Mouse (Mus musculus) cortical plate, adult 2 months (tissue): ENCODE results near the gene Inafm2. TPM values are rescaled to one million over a fixed set of nuclear protein-coding genes. Genes with fewer than 3 reads are reported as not detected.

Source experiments
- H3K27ac ChIP-seq: fragments of 200-500 bp; 2 replicates; pipeline ENCODE4 v1.5.1; 2012; ENCODE audit warnings: low read length, control low read depth, inconsistent platforms; ENCODE audit not compliant: insufficient read depth
- H3K4me1 ChIP-seq: fragments of 200-500 bp; 2 replicates; pipeline ENCODE4 v1.6.1; 2011; ENCODE audit warnings: low read length; ENCODE audit not compliant: control insufficient read depth, insufficient read depth
- H3K4me3 ChIP-seq: fragments of 200-500 bp; 2 replicates; pipeline ENCODE4 v1.5.1; 2011; ENCODE audit warnings: mild to moderate bottlenecking, low read length, control low read depth; ENCODE audit not compliant: insufficient read depth
- CTCF ChIP-seq: fragments of 200-500 bp; IDR thresholded peaks from 2 replicates; pipeline ENCODE4 v1.5.1; 2011; ENCODE audit warnings: mild to moderate bottlenecking, control low read depth, low read length; ENCODE audit not compliant: insufficient read depth; ENCODE audit errors: extremely low read depth
- POLR2A ChIP-seq: fragments of 200-500 bp; IDR thresholded peaks from 2 replicates; pipeline ENCODE4 v1.6.1; 2011; ENCODE audit warnings: mild to moderate bottlenecking, low read length, control low read depth; ENCODE audit not compliant: insufficient read depth; ENCODE audit errors: extremely low read depth
- polyA plus RNA-seq: library from polyadenylated mRNA; depleted of rRNA; stranded (reverse); fragments of >200 nt; gene quantifications from 2 replicates; pipeline ENCODE4 v1.2.3, GENCODE M21; 2012

Gene Inafm2
- polyA plus RNA-seq, 1 experiment = 22.4 TPM

DNA sequence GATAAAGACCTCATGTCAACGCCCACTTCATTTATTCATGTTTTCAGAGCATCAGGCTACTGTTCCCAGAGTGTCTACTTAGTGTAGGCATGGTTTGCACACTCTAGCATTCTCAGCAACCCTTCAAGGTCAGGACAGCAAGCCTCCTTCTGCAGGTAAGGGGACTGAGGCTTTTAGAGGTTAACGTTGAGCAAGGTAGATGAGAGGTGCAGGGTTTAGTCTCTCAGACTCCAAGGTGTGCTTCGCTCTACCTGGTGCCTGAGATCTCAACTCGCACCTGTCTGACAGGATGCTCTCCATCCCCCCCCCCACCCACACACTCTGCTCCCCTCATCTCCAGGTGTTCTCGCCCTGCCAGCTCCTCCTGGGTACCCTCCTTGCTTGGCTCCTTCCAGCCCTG lies 8.6 kb downstream of the Inafm2 start:
- TF ChIP-seq CTCF (no peak), POLR2A (no peak)
- peaks cover 1% of the 10 kb centered on the region; the same call in 1 of the 2 replicates for H3K4me1 ChIP-seq
- no peak overlapping the region for H3K4me3 ChIP-seq
- no peak overlapping the region for H3K27ac ChIP-seq

DNA sequence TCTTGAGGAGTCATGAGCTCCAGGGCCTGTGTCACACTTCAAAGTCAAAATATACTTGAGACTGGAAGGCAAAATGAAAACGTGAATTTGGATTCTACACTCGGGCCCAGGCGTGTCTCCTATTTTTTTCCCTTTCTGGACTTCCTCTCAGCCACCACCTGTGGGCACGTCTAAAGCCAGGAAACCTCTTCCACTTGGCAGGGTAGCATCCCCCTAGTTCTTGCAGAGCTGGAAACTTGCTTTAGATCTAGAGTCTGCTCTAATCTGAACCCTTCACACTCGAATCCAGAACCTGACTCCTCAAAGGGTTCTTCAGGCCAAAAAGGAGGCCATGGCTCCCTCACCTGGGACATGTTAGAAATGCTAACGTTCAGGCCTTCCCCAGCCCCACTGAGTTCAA lies 9.8 kb downstream of the Inafm2 start:
- Histone ChIP-seq H3K4me3 (no peak overlapping the region), H3K27ac (no peak overlapping the region), H3K4me1 (no peaks in the 10 kb centered on the region)
- TF ChIP-seq POLR2A (no peak), CTCF (no peak)

DNA sequence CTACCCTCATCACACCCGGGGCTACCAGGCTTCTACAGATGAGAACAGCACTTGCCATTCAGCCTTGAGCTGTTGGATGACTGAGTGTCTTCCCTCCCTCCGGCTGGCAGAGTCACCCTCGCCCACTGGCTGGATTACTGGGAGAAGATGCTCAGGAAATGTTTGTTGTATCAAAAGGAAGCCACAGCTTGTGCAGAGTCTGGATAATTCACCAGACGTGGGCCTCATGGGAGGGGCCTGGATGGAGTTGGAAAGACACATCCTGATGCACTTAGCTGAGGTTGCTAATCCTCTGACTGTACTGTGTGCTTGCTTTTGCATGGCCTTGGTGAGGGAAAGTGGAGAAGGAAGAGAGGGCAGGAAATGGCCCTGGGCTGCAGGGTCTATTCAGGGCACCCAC lies 10.5 kb downstream of the Inafm2 start:
- no peak for TF ChIP-seq POLR2A
- TF ChIP-seq CTCF = no peak
- H3K4me1 ChIP-seq = no peaks in the 10 kb centered on the region
- no peak overlapping the region for H3K27ac ChIP-seq
- no peak overlapping the region for H3K4me3 ChIP-seq

DNA sequence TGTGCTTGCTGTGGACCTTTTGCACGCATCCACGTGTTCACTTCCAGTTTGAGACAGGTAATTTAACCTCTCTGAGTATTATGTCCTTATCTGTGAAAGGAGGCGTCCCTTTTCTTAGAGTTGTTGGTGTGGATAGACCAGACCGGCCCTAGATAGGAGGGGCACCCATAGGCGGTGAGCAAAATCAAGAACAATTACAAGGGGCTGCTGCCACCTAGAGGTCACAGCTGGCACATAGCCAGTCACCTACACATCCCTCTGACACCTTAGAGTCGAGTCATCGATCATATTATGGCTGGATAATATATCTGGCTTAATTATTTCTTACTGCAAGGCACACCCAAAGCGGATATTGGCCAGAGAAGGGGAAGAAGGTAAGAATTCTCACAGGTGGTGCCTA lies 14.3 kb downstream of the Inafm2 start:
- Histone ChIP-seq H3K4me3 (no peak overlapping the region), H3K4me1 (peaks cover 8% of the 10 kb centered on the region), H3K27ac (no peak overlapping the region)
- no peak for TF ChIP-seq POLR2A
- TF ChIP-seq CTCF = peak; percentile 44; the same call in 1 of the 2 replicates

DNA sequence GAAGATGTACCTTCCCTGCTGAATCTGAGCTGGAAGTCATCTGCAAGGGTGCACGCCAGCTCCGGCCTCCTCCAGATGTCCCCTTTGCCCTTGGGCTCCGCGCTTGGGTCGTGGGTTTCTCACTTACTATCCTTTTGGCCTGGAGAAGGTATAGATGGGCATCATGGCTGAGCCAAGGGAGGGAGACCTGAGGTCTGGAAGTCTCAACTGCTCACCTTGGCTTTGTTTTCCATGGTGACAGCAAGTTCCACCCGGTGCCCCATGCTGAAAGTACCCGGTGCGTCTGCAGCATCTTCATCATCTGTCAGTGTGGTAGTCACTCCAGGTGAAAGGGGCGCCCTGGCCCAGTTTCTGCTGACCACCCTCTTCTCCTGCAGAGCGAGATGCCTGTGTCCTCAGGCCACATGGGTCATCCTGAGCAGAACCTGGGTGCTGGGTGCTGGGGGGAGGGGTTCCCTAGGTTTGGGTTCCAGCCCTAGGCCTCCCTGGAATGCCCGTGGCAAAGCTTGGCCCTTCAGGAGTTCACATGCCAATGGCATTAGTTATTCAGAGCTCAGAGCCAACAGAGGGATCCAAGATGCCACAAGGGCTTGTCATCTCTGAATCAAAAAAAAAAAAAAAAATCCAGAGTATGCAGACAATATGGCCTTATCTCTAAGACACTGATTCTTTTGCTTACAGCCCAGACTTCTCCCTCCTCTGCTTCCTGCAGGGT lies 14.9 kb downstream of the Inafm2 start:
- H3K27ac ChIP-seq = no peak overlapping the region
- TF ChIP-seq CTCF = no peak
- TF ChIP-seq POLR2A = no peak
- H3K4me1 ChIP-seq = peaks cover 8% of the 10 kb centered on the region
- H3K4me3 ChIP-seq = no peak overlapping the region

DNA sequence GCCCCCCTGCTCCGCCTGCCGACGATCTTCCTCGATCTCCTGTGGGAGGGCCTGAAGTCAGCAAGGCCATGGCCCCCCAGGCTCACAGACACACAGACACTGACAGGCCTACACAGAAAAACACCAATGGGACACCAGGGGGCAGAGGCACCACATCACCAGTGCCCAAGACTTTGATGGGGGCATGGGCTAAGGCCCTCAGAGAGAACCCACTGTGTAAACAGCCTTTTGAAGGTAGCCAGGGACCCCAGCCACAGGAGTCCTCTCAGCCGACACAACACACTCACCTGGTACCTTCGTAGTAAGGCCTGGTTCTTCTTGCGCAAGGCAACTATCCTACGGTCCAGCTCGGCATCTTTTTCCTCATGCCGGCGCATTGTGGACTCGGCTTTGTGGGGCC lies 15.8 kb downstream of the Inafm2 start:
- Histone ChIP-seq H3K4me1 (peaks cover 8% of the 10 kb centered on the region), H3K4me3 (peak overlapping the region; percentile 26; the same call in 1 of the 2 replicates), H3K27ac (peak overlapping the region; percentile 96)
- TF ChIP-seq CTCF (no peak), POLR2A (no peak)

DNA sequence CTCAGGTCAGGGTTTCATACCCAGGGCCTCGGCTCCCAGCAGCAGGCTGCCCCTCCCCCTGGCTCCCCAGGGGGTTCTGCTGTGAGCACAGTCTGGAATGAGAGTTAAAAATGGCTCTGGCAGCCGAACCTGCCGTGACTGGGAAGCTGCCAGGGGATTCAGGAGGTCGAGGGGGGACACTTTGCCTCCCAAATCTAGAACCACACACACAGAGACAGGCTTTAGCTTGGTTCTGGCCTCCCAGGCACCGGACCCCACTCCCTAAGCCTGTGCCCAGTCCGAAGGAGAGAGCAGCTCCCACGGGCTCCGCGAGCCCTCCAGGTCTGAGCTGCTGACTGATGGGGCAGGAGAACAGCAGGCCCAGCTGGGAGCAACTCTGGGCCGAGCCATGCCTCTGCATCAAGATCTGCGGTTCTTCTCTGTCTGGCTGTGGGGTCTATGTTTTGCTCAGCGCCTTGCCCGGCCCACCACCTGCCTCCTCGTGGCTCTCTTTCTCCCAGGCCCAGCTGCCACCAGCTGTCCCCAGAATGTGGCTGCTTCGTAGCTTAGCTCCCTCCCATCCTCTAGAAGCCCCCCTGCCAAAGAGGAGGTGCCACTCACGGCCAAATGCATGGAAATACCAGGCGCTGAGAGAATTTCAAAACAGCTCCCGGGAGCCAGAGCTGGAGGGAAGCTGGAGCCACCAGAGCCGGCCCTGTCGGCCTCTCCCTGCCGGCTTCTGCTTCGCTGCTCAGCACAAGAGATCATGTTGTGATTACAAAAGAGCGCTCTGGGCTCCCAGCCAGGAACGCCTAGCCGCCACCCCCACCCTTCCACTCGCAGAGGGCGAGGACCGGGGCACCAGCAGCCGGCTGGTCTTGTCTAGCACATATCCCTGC lies 16.6 kb downstream of the Inafm2 start, which contains the start of gene Ccdc9b:
TSS of gene Ccdc9b (minus strand) at position 756 of the 878 bp plus-strand sequence.
- TF ChIP-seq CTCF = no peak
- no peak for TF ChIP-seq POLR2A
- peaks cover 8% of the 10 kb centered on the region for H3K4me1 ChIP-seq

DNA sequence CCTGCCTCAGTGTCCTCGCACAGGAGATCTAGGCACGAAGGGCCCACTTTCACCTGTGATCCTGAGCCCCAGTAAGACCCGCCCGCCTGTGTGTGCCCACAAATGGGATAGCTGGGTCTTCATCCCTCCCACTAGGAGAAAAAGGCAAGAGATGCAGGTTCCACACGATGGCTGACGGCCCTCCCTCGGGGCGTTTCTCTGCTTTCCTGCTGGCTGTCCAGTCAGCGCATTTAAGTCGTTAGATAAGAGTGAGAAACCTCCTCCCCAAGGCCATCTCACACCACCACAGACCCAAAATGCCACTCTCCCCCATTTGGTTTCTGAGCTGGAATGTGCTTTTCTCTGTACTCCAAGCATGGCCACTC lies 17.2 kb downstream of the Inafm2 start:
- H3K4me3 ChIP-seq = peak overlapping the region; percentile 26; the same call in 1 of the 2 replicates
- TF ChIP-seq POLR2A (no peak), CTCF (no peak)
- peak overlapping the region; percentile 96 for H3K27ac ChIP-seq
- H3K4me1 ChIP-seq = peaks cover 8% of the 10 kb centered on the region

More for the DNA sequence above, 16.6 kb downstream of the Inafm2 start, which contains the start of gene Ccdc9b:
- H3K27ac ChIP-seq = peak within 1 kb of the TSS; percentile 96
- peak within 1 kb of the TSS; percentile 26 for H3K4me3 ChIP-seq

DNA sequence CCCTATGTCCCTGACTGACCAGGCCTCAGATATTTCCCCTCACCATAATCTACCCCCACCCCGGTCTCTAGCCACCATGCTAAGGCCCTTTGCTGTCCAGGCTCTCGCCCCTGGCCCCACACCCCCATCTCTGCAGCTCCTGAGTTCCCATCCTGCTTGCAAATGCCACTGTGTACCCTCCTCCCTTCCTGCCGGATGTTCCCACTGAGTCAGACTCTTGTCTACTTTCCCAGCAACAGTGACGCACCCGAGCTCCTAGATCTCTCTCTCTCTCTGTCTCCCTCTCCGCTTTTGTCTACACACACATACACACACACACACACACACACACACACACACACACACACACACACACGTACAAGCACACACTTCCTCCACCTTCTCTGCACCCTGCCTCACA lies 17.9 kb downstream of the Inafm2 start:
- Histone ChIP-seq H3K27ac (peak overlapping the region; percentile 96; the same call in 1 of the 2 replicates), H3K4me3 (no peak overlapping the region), H3K4me1 (peaks cover 8% of the 10 kb centered on the region)
- TF ChIP-seq POLR2A (no peak), CTCF (no peak)
